Mouse (Mus musculus): Measurements from ENCODE around the gene Gpatch4. TPM values are rescaled to one million over a fixed set of nuclear protein-coding genes. Genes with fewer than 3 reads are reported as not detected.

Gpatch4 gene
- total RNA-seq, 1 experiment, result 37.9 TPM

GRCm38 (mm10) chr3:88097666-88098065 is 54.8 kb downstream of the Gpatch4 start:
- Histone ChIP-seq H3K4me3 (ENCODE audit: insufficient read depth in 1 of 2, low read depth in 1 of 2, low read length in 2 of 2, poor library complexity in 1 of 2, severe bottlenecking in 1 of 2) (no peak overlapping the region), H3K9ac (ENCODE audit: insufficient read depth, low read depth, low read length, poor library complexity, severe bottlenecking) (no peak overlapping the region), H3K9me3 (ENCODE audit: control insufficient read depth, insufficient read depth, low read depth, low read length) (no peaks in the 10 kb centered on the region), H3K36me3 (ENCODE audit: control insufficient read depth, insufficient read depth, low read length, poor library complexity, severe bottlenecking) (peaks cover 66% of the 10 kb centered on the region), H3K4me1 (ENCODE audit: control insufficient read depth in 2 of 2, insufficient read depth in 2 of 2, low read length in 2 of 2, poor library complexity in 1 of 2) (no peaks in the 10 kb centered on the region), H3K27ac (ENCODE audit: insufficient read depth, low read depth, low read length, poor library complexity, severe bottlenecking) (no peak overlapping the region)
- DNase-seq (ENCODE audit: low read depth, low spot score), result no peak
- in situ Hi-C loops (cut with MboI; ENCODE audit: low sequenced_read_pairs in 2 of 2, unreplicated experiment in 2 of 2), result no loop called here
- TF ChIP-seq MAFK (IDR thresholded peaks at IDR 0.05; ENCODE audit: insufficient read depth, low read depth, low read length) (no peak), HCFC1 (IDR thresholded peaks at IDR 0.05; ENCODE audit: borderline replicate concordance, insufficient read depth, low read length) (no peak), CHD2 (IDR thresholded peaks at IDR 0.05; ENCODE audit: low read depth, low read length) (no peak), ZC3H11A (IDR thresholded peaks at IDR 0.05; ENCODE audit: borderline replicate concordance, low read depth, low read length) (no peak), ZNF384 (IDR thresholded peaks at IDR 0.05; ENCODE audit: low read depth, low read length) (no peak)

DNA sequence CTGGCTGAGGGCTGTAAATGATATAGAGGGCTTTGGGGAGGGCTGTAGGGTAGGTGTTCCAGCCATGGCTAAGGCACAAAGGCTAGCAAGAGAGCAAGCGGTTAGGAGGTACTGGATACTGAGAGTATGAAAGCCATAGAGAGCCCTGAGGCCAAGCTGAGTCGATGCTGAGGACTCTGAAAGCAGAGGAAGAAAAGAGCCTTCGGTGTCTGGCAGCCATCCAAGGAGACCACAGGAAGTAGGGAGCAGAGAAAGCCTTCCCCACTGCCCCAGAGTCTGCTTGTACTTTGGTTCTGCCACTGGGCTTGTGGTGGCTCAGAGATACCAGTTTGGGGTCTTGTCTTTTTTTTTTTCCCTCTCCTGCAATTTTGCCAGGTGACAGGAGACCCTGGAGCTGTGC is 57.3 kb downstream of the Gpatch4 start:
- Histone ChIP-seq H3K4me1 (ENCODE audit: control insufficient read depth in 2 of 2, insufficient read depth in 2 of 2, low read length in 2 of 2, poor library complexity in 1 of 2) (no peaks in the 10 kb centered on the region), H3K9ac (ENCODE audit: insufficient read depth, low read depth, low read length, poor library complexity, severe bottlenecking) (no peak overlapping the region), H3K27ac (ENCODE audit: insufficient read depth, low read depth, low read length, poor library complexity, severe bottlenecking) (no peak overlapping the region), H3K36me3 (ENCODE audit: control insufficient read depth, insufficient read depth, low read length, poor library complexity, severe bottlenecking) (peaks cover 63% of the 10 kb centered on the region), H3K4me3 (ENCODE audit: insufficient read depth in 1 of 2, low read depth in 1 of 2, low read length in 2 of 2, poor library complexity in 1 of 2, severe bottlenecking in 1 of 2) (no peak overlapping the region), H3K9me3 (ENCODE audit: control insufficient read depth, insufficient read depth, low read depth, low read length) (no peaks in the 10 kb centered on the region)
- no peak for TF ChIP-seq MAFK (IDR thresholded peaks at IDR 0.05; ENCODE audit: insufficient read depth, low read depth, low read length)
- no peak for TF ChIP-seq CHD2 (IDR thresholded peaks at IDR 0.05; ENCODE audit: low read depth, low read length)
- no peak for DNase-seq (ENCODE audit: low read depth, low spot score)
- in situ Hi-C loops (cut with MboI; ENCODE audit: low sequenced_read_pairs in 2 of 2, unreplicated experiment in 2 of 2), result no loop called here

DNA sequence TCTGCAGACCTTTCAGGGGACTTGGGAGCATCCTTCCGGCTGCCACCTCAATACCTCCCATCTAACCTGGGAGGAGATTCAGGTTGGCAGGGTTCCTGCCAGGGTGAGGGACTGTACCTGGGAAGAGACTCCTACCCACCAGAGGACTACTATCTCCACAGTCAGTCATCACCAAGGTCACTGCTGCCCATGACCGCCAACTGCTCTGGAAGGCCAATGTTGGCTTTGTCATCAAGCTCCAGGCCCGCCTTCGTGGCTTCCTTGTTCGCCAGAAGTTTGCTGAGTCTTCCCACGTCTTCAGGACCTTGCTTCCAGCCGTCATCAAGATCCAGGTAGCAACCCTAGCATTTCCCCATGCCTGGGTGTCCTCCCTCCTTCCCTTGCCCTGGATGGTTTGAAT is 58.8 kb downstream of the Gpatch4 start:
- peaks cover 65% of the 10 kb centered on the region for H3K36me3 ChIP-seq (ENCODE audit: control insufficient read depth, insufficient read depth, low read length, poor library complexity, severe bottlenecking)
- DNase-seq (ENCODE audit: low read depth, low spot score), result no peak
- no peaks in the 10 kb centered on the region for H3K4me1 ChIP-seq (ENCODE audit: control insufficient read depth in 2 of 2, insufficient read depth in 2 of 2, low read length in 2 of 2, poor library complexity in 1 of 2)
- H3K9ac ChIP-seq (ENCODE audit: insufficient read depth, low read depth, low read length, poor library complexity, severe bottlenecking), result no peak overlapping the region
- no peak overlapping the region for H3K4me3 ChIP-seq (ENCODE audit: insufficient read depth in 1 of 2, low read depth in 1 of 2, low read length in 2 of 2, poor library complexity in 1 of 2, severe bottlenecking in 1 of 2)
- TF ChIP-seq ZNF384 (IDR thresholded peaks at IDR 0.05; ENCODE audit: low read depth, low read length), result no peak
- no peak for TF ChIP-seq CHD2 (IDR thresholded peaks at IDR 0.05; ENCODE audit: low read depth, low read length)
- no peak for TF ChIP-seq HCFC1 (IDR thresholded peaks at IDR 0.05; ENCODE audit: borderline replicate concordance, insufficient read depth, low read length)
- no peak for TF ChIP-seq MAFK (IDR thresholded peaks at IDR 0.05; ENCODE audit: insufficient read depth, low read depth, low read length)
- no peak for TF ChIP-seq ZC3H11A (IDR thresholded peaks at IDR 0.05; ENCODE audit: borderline replicate concordance, low read depth, low read length)
- H3K9me3 ChIP-seq (ENCODE audit: control insufficient read depth, insufficient read depth, low read depth, low read length), result no peaks in the 10 kb centered on the region
- in situ Hi-C loops (cut with MboI; ENCODE audit: low sequenced_read_pairs in 2 of 2, unreplicated experiment in 2 of 2), result no loop called here
- no peak overlapping the region for H3K27ac ChIP-seq (ENCODE audit: insufficient read depth, low read depth, low read length, poor library complexity, severe bottlenecking)

DNA sequence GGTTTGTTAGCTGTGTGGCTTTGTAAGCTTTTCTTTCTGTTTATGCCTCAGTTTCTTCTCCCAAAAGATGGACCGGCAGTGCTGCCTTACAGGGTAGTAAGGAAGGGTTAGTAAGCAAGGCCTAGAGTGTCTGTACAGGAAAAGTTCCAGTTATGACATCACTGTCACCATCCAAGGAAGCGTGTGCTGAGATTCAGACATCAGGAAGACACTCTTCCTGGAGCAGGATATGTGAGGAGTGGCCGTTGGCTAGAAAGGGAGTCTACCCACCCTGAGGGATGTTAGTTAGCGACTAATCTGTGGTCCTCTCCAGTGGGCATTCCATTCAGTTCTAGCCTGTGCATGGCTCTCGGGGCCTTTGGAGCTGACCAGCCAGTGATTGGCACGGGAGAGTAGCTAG is 59.3 kb downstream of the Gpatch4 start:
- no peak for TF ChIP-seq CHD2 (IDR thresholded peaks at IDR 0.05; ENCODE audit: low read depth, low read length)
- TF ChIP-seq HCFC1 (IDR thresholded peaks at IDR 0.05; ENCODE audit: borderline replicate concordance, insufficient read depth, low read length), result no peak
- TF ChIP-seq ZNF384 (IDR thresholded peaks at IDR 0.05; ENCODE audit: low read depth, low read length), result no peak
- TF ChIP-seq ZC3H11A (IDR thresholded peaks at IDR 0.05; ENCODE audit: borderline replicate concordance, low read depth, low read length), result no peak
- TF ChIP-seq MAFK (IDR thresholded peaks at IDR 0.05; ENCODE audit: insufficient read depth, low read depth, low read length), result no peak
- H3K9ac ChIP-seq (ENCODE audit: insufficient read depth, low read depth, low read length, poor library complexity, severe bottlenecking), result no peak overlapping the region
- DNase-seq (ENCODE audit: low read depth, low spot score), result no peak

DNA sequence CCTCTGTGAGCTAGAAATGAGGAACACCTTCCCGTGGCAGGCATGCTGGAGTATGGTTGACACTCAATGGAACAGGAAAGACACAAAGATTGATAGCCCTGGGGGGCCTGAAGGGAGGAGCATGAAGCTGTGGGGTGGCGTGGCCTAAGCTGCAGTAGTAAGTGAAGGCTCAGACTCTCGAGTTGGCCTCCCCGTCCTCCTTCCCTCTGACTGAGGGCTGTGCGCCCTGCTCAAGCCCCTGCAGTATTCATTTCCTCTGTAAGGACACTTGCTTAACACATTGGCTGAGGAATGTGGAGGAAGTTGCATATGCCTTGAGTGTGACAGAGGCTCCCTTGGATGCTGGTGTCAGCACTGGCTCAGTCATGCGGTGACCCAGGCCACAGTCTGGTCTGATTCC is 59.7 kb downstream of the Gpatch4 start:
- H3K27ac ChIP-seq (ENCODE audit: insufficient read depth, low read depth, low read length, poor library complexity, severe bottlenecking), result no peak overlapping the region
- TF ChIP-seq HCFC1 (IDR thresholded peaks at IDR 0.05; ENCODE audit: borderline replicate concordance, insufficient read depth, low read length) (no peak), ZNF384 (IDR thresholded peaks at IDR 0.05; ENCODE audit: low read depth, low read length) (no peak), MAFK (IDR thresholded peaks at IDR 0.05; ENCODE audit: insufficient read depth, low read depth, low read length) (no peak), ZC3H11A (IDR thresholded peaks at IDR 0.05; ENCODE audit: borderline replicate concordance, low read depth, low read length) (no peak), CHD2 (IDR thresholded peaks at IDR 0.05; ENCODE audit: low read depth, low read length) (no peak)
- no peaks in the 10 kb centered on the region for H3K4me1 ChIP-seq (ENCODE audit: control insufficient read depth in 2 of 2, insufficient read depth in 2 of 2, low read length in 2 of 2, poor library complexity in 1 of 2)
- H3K9ac ChIP-seq (ENCODE audit: insufficient read depth, low read depth, low read length, poor library complexity, severe bottlenecking), result no peak overlapping the region
- DNase-seq (ENCODE audit: low read depth, low spot score), result no peak
- H3K36me3 ChIP-seq (ENCODE audit: control insufficient read depth, insufficient read depth, low read length, poor library complexity, severe bottlenecking), result peaks cover 68% of the 10 kb centered on the region
- no peak overlapping the region for H3K4me3 ChIP-seq (ENCODE audit: insufficient read depth in 1 of 2, low read depth in 1 of 2, low read length in 2 of 2, poor library complexity in 1 of 2, severe bottlenecking in 1 of 2)
- in situ Hi-C loops (cut with MboI; ENCODE audit: low sequenced_read_pairs in 2 of 2, unreplicated experiment in 2 of 2), result no loop called here
- H3K9me3 ChIP-seq (ENCODE audit: control insufficient read depth, insufficient read depth, low read depth, low read length), result no peaks in the 10 kb centered on the region

More for the DNA sequence above, 59.3 kb downstream of the Gpatch4 start:
- H3K36me3 ChIP-seq (ENCODE audit: control insufficient read depth, insufficient read depth, low read length, poor library complexity, severe bottlenecking), result peaks cover 64% of the 10 kb centered on the region
- no peak overlapping the region for H3K4me3 ChIP-seq (ENCODE audit: insufficient read depth in 1 of 2, low read depth in 1 of 2, low read length in 2 of 2, poor library complexity in 1 of 2, severe bottlenecking in 1 of 2)
- H3K27ac ChIP-seq (ENCODE audit: insufficient read depth, low read depth, low read length, poor library complexity, severe bottlenecking), result no peak overlapping the region
- in situ Hi-C loops (cut with MboI; ENCODE audit: low sequenced_read_pairs in 2 of 2, unreplicated experiment in 2 of 2), result no loop called here
- H3K9me3 ChIP-seq (ENCODE audit: control insufficient read depth, insufficient read depth, low read depth, low read length), result no peaks in the 10 kb centered on the region
- no peaks in the 10 kb centered on the region for H3K4me1 ChIP-seq (ENCODE audit: control insufficient read depth in 2 of 2, insufficient read depth in 2 of 2, low read length in 2 of 2, poor library complexity in 1 of 2)

Other genes with a start within 250 kb of the Gpatch4 start
- 3.8 and 4.5 TPM in 2 replicates for gene Ntrk1, start 247.9 kb upstream of the Gpatch4 start, total RNA-seq (2012; rRNA removed)
- gene Insrr, start 246.2 kb upstream of the Gpatch4 start, total RNA-seq (2012; rRNA removed), result 0.11 and 0.18 TPM in 2 replicates
- gene Pear1, start 218.8 kb upstream of the Gpatch4 start, total RNA-seq (2012; rRNA removed), result 1.8 TPM in 2 replicates
- 0.05 and 0.22 TPM in 2 replicates for gene Sh2d2a, start 196.4 kb upstream of the Gpatch4 start, total RNA-seq (2012; rRNA removed)
- 40.2 and 53.8 TPM in 2 replicates for gene Prcc, start 157.5 kb upstream of the Gpatch4 start, total RNA-seq (2012; rRNA removed)
- gene Hdgf, start 136.8 kb upstream of the Gpatch4 start, total RNA-seq (2012; rRNA removed), result 296 and 312 TPM in 2 replicates
- 154 and 162 TPM in 2 replicates for gene Mrpl24, start 123.6 kb upstream of the Gpatch4 start, total RNA-seq (2012; rRNA removed)
- 33.6 and 40.1 TPM in 2 replicates for gene Isg20l2, start 112.8 kb upstream of the Gpatch4 start, total RNA-seq (2012; rRNA removed)
- gene Rrnad1, start 112.4 kb upstream of the Gpatch4 start, total RNA-seq (2012; rRNA removed), result 22.0 and 25.5 TPM in 2 replicates
- 9.4 and 19.7 TPM in 2 replicates for gene Crabp2, start 94.4 kb upstream of the Gpatch4 start, total RNA-seq (2012; rRNA removed)
- gene Nes, start 72.0 kb upstream of the Gpatch4 start, total RNA-seq (2012; rRNA removed), result 22.3 and 29.4 TPM in 2 replicates
- gene Bcan, start 42.9 kb upstream of the Gpatch4 start, total RNA-seq (2012; rRNA removed), result 1.4 and 2.6 TPM in 2 replicates
- not detected in 2 replicates for gene Hapln2, start 15.5 kb upstream of the Gpatch4 start, total RNA-seq (2012; rRNA removed)
- gene Naxe, start 15.4 kb downstream of the Gpatch4 start, total RNA-seq (2012; rRNA removed), result 117 and 144 TPM in 2 replicates
- not detected in 2 replicates for gene Ttc24, start 35.2 kb downstream of the Gpatch4 start, total RNA-seq (2012; rRNA removed)
- 60.3 and 81.2 TPM in 2 replicates for gene Iqgap3, start 38.9 kb downstream of the Gpatch4 start, total RNA-seq (2012; rRNA removed)
- 8.8 and 10.4 TPM in 2 replicates for gene Mef2d, start 99.3 kb downstream of the Gpatch4 start, total RNA-seq (2012; rRNA removed)
- gene Rhbg, start 211.6 kb downstream of the Gpatch4 start, total RNA-seq (2012; rRNA removed), result 3.4 and 4.6 TPM in 2 replicates
- gene Gm38392, start 244.1 kb downstream of the Gpatch4 start, total RNA-seq (2012; rRNA removed), result 2.4 and 2.9 TPM in 2 replicates

Data from ES-E14 (cell line).